Mouse (Mus musculus) stomach, postnatal 0 days (tissue): ENCODE data around the gene Nrxn3. TPM values are rescaled to one million over a fixed set of nuclear protein-coding genes. Genes with fewer than 3 reads are reported as not detected.

ENCODE experiments used
- ATAC-seq: fragments of 200-750 bp; cut with Nextera tagmentation; 2 replicates; pipeline ENCODE4 v1.8.0; 2017; ENCODE audit not compliant: low FRiP score, low TSS enrichment
- DNase-seq: peaks from one replicate; pipeline ENCODE4 v3.0.0-alpha.2; 2016; ENCODE audit warnings: low spot score
- H3K27ac ChIP-seq: fragments of 300-500 bp; sonication (generic); replicated peaks from 2 replicates; pipeline ENCODE4 v1.5.1; 2014; ENCODE audit warnings: mild to moderate bottlenecking, control low read depth
- H3K27me3 ChIP-seq: fragments of 300-500 bp; sonication (generic); 2 replicates; pipeline ENCODE4 v1.6.1; 2014; ENCODE audit warnings: low read length; ENCODE audit not compliant: control insufficient read depth, insufficient read depth
- H3K36me3 ChIP-seq: fragments of 300-500 bp; sonication (generic); 2 replicates; pipeline ENCODE4 v1.6.1; 2014; ENCODE audit warnings: low read length, mixed read lengths; ENCODE audit not compliant: control insufficient read depth, insufficient read depth
- H3K4me1 ChIP-seq: fragments of 300-500 bp; sonication (generic); replicated peaks from 2 replicates; pipeline ENCODE4 v1.6.1; 2014; ENCODE audit warnings: antibody characterized with exemption; ENCODE audit not compliant: control insufficient read depth, insufficient read depth
- H3K4me2 ChIP-seq: fragments of 300-500 bp; sonication (generic); replicated peaks from 2 replicates; pipeline ENCODE4 v1.6.1; 2014; ENCODE audit warnings: low read depth, mild to moderate bottlenecking, control low read depth, moderate library complexity
- H3K4me3 ChIP-seq: fragments of 300-500 bp; sonication (generic); 2 replicates; pipeline ENCODE4 v1.5.1; 2014; ENCODE audit warnings: low read depth, low read length, control low read depth
- H3K9ac ChIP-seq: fragments of 300-500 bp; sonication (generic); 2 replicates; pipeline ENCODE4 v1.6.1; 2014; ENCODE audit warnings: mild to moderate bottlenecking, low read length, control low read depth, mixed read lengths
- H3K9me3 ChIP-seq: fragments of 300-500 bp; sonication (generic); 2 replicates; pipeline ENCODE4 v1.6.1; 2016; ENCODE audit warnings: low read length; ENCODE audit not compliant: control insufficient read depth
- CTCF ChIP-seq: IDR thresholded peaks from 2 replicates; pipeline ENCODE4 v1.5.1; 2016; ENCODE audit warnings: antibody characterized with exemption, low read depth, mild to moderate bottlenecking, moderate library complexity
- EP300 ChIP-seq: optimal IDR thresholded peaks from 2 replicates; pipeline ENCODE3; 2016; ENCODE audit warnings: antibody characterized with exemption
- WGBS: fragments of 180-500 bp; shearing (Covaris S2); extraction: QIAGEN DNeasy Blood & Tissue Kit; methylation state at CpG from one replicate; pipeline ENCODE4 v1.1.7; 2014; 5-methylcytosine and 5-hydroxymethylcytosine counted together
- polyA plus RNA-seq: library from polyadenylated mRNA; unstranded; fragments of >200 nt; fragmentation: Nextera tagmentation; extraction: Ambion mirVana; gene quantifications from 2 replicates; pipeline ENCODE4 v1.2.1, GENCODE M21; 2015

The Nrxn3 gene
- polyA plus RNA-seq, 1 experiment from 2014 or later = 1.0 TPM

DNA sequence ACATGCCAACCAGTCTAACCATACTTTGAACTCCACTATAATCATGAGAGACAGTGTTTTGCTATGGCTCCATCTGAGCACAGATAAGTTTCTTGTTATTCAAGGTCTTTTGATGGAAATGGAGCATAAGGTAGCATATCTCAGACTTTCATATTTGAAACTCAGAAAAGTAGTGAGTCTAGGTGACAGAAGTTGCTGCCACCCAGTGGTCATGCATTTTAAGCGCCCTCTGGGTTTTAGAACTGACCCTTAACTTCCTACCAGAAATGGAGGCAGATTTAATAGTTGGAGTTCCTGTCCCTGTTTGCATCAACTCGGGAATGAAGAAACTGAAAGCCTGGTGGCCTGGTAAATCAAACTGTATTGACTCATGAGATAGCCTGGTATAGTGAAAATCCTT is 488.9 kb downstream of the Nrxn3 start:
- Histone ChIP-seq H3K9ac (no peak overlapping the region), H3K4me1 (no peaks in the 10 kb centered on the region), H3K4me3 (no peak overlapping the region), H3K4me2 (no peak overlapping the region), H3K27me3 (no peaks in the 10 kb centered on the region), H3K27ac (no peak overlapping the region), H3K36me3 (no peaks in the 10 kb centered on the region), H3K9me3 (no peaks in the 10 kb centered on the region)
- DNase-seq (no peak), ATAC-seq (no peak)
- TF ChIP-seq EP300 (no peak), CTCF (peak; percentile 52)
- 38% methylated on average over 2 of the region's 2 CpGs for WGBS

DNA sequence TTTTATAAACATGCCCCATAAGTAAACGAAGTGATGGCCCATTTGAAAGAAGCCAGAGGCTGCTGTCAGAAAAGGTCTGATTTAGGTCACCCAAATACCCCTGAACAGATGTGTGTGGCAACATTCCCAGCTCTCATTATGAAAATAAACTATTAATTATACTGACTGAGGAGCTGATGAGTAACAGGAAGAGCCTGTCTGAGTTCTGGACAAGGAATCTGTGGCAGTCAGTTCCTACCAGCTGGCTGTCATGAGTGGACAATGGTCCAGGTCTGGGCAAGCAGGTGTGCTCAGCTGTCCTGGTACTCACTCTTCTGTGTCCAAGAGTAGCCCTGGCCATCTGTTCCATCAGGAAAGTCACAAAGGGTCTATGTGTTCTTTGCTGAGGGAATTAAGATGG is 517.1 kb downstream of the Nrxn3 start:
- H3K4me2 ChIP-seq = no peak overlapping the region
- no peak for TF ChIP-seq EP300
- no peak for TF ChIP-seq CTCF
- H3K9ac ChIP-seq = no peak overlapping the region
- no peak overlapping the region for H3K4me3 ChIP-seq
- no peaks in the 10 kb centered on the region for H3K27me3 ChIP-seq
- H3K9me3 ChIP-seq = no peaks in the 10 kb centered on the region
- H3K27ac ChIP-seq = no peak overlapping the region
- no peaks in the 10 kb centered on the region for H3K4me1 ChIP-seq
- H3K36me3 ChIP-seq = no peaks in the 10 kb centered on the region
- ATAC-seq = no peak
- WGBS = 11% methylated on average over 1 of the region's 1 CpGs
- DNase-seq = no peak

- Histone ChIP-seq H3K36me3 (no peaks in the 10 kb centered on the region), H3K4me3 (no peak overlapping the region), H3K4me2 (no peak overlapping the region), H3K4me1 (no peaks in the 10 kb centered on the region), H3K27ac (no peak overlapping the region), H3K27me3 (no peaks in the 10 kb centered on the region), H3K9me3 (no peaks in the 10 kb centered on the region), H3K9ac (no peak overlapping the region)
- ATAC-seq (no peak), DNase-seq (no peak)
- TF ChIP-seq CTCF (peak; percentile 26; the same call in 1 of the 2 replicates), EP300 (no peak)
These were observed 518.9 kb downstream of the Nrxn3 start for GRCm38 (mm10) chr12:89241554-89241953.

GRCm38 (mm10) chr12:89242476-89242875 is 519.8 kb downstream of the Nrxn3 start:
- H3K4me2 ChIP-seq = no peak overlapping the region

GRCm38 (mm10) chr12:89255275-89255892 is 532.7 kb downstream of the Nrxn3 start:
- TF ChIP-seq EP300 (no peak), CTCF (no peak)
- Histone ChIP-seq H3K27ac (no peak overlapping the region), H3K4me1 (no peaks in the 10 kb centered on the region), H3K27me3 (no peaks in the 10 kb centered on the region), H3K4me2 (no peak overlapping the region), H3K9me3 (no peaks in the 10 kb centered on the region), H3K9ac (no peak overlapping the region), H3K4me3 (no peak overlapping the region), H3K36me3 (no peaks in the 10 kb centered on the region)
- DNase-seq (no peak), ATAC-seq (no peak)
- WGBS = 63% methylated on average over 4 of the region's 4 CpGs

More at GRCm38 (mm10) chr12:89242476-89242875, 519.8 kb downstream of the Nrxn3 start:
- no peaks in the 10 kb centered on the region for H3K27me3 ChIP-seq
- no peak overlapping the region for H3K27ac ChIP-seq
- 41% methylated on average over 1 of the region's 1 CpGs for WGBS
- DNase-seq (no peak), ATAC-seq (no peak)
- H3K36me3 ChIP-seq = no peaks in the 10 kb centered on the region
- H3K9ac ChIP-seq = no peak overlapping the region
- H3K4me3 ChIP-seq = no peak overlapping the region
- H3K4me1 ChIP-seq = no peaks in the 10 kb centered on the region
- TF ChIP-seq EP300 (no peak), CTCF (no peak)
- no peaks in the 10 kb centered on the region for H3K9me3 ChIP-seq

DNA sequence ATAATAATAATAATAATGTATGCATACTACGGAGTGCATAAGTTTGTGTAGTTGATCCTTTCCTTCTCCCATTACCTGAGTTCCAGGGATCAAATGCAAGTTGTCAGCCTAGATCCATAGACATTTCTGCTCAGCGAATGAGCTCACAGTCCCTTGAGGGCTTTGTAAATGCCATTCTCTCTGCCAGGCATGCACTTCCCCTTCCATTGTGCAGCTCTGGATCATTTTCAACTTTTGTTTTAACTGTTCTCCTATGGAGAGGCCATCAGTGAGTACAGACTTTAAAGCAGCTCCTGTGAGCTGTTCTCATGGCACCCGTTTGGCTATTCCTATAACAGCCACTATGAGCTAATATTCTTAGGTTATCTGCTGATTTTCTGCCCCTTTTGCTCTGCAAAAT is 536.2 kb downstream of the Nrxn3 start:
- no peak overlapping the region for H3K27ac ChIP-seq
- no peak overlapping the region for H3K4me2 ChIP-seq
- no peak for TF ChIP-seq EP300
- no peak for TF ChIP-seq CTCF
- H3K4me1 ChIP-seq = no peaks in the 10 kb centered on the region
- H3K9ac ChIP-seq = no peak overlapping the region
- no peaks in the 10 kb centered on the region for H3K9me3 ChIP-seq
- no peaks in the 10 kb centered on the region for H3K27me3 ChIP-seq
- 95% methylated on average over 3 of the region's 3 CpGs for WGBS
- H3K36me3 ChIP-seq = no peaks in the 10 kb centered on the region
- no peak overlapping the region for H3K4me3 ChIP-seq
- DNase-seq (no peak), ATAC-seq (no peak)
